Mouse (Mus musculus) brain, embryonic 14.5 days (tissue): ENCODE measurements around the gene Galnt14. TPM values are rescaled to one million over a fixed set of nuclear protein-coding genes. Genes with fewer than 3 reads are reported as not detected.

Experiments
- DNase-seq: peaks from one replicate; pipeline ENCODE4 v3.0.0-alpha.2; 2011; ENCODE audit warnings: low read depth
- CTCF ChIP-seq: fragments of 200-500 bp; IDR thresholded peaks from 2 replicates; pipeline ENCODE4 v1.5.1; 2012; ENCODE audit warnings: inconsistent platforms, mild to moderate bottlenecking, moderate library complexity, borderline replicate concordance; ENCODE audit not compliant: insufficient read depth, insufficient read length; ENCODE audit errors: extremely low read depth
- POLR2A ChIP-seq: fragments of 200-500 bp; IDR thresholded peaks from 2 replicates; pipeline ENCODE4 v1.6.1; 2012; ENCODE audit warnings: mild to moderate bottlenecking, inconsistent platforms, borderline replicate concordance; ENCODE audit not compliant: poor library complexity, insufficient read depth, insufficient read length, severe bottlenecking; ENCODE audit errors: extremely low read depth
- polyA plus RNA-seq: library from polyadenylated mRNA; depleted of rRNA; stranded (reverse); fragments of >200 nt; gene quantifications from 2 replicates; pipeline ENCODE4 v1.2.3, GENCODE M21; 2012

Gene Galnt14
- polyA plus RNA-seq, 1 experiment, result 16.0 TPM

DNA sequence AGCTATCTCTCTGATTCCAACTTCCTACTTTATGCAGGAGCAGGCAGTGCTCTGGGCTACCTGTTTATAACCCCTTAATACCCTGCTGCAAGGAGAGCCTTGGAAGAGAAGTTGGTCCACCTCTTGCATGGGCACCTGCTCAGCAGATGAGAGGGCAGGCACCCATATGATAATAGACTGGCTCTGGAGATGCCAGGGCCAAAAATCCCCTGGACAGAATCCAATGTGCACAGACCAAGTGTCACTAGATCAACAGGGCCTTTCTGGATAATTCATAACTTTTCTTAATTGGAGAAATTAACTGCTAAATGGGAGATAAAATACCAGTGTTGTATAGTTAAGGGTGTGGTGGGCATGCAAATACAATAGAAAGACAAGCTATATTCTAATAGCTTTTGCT lies 6.7 kb downstream of the Galnt14 start:
- TF ChIP-seq CTCF (no peak), POLR2A (no peak)
- DNase-seq, result no peak

DNA sequence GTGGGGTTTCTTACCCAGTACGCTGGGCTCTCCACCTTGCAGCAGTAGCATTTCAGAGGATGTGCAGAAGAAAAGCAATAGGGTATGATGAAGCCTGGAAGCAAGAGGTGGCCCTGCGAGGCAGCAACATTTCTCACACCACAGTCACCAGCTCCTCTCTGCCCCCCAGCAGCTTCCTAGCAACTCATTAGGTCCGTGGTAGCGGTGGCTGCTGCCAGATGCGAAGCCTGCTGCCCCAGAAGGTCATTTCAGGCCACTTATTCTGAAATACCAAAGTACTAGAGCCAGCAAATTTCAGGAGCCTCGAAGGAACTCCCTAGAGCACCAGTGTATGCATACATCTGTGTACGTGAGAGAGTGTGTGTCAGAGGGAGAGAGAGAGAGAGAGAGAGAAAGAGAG lies 9.2 kb downstream of the Galnt14 start:
- TF ChIP-seq POLR2A, result no peak
- no peak for TF ChIP-seq CTCF
- DNase-seq, result peak; percentile 47

- DNase-seq, result peak; percentile 80
- TF ChIP-seq POLR2A (no peak), CTCF (no peak)
These were observed 10.4 kb downstream of the Galnt14 start for GRCm38 (mm10) chr17:73699881-73700280.

- TF ChIP-seq POLR2A (no peak), CTCF (no peak)
- no peak for DNase-seq
These were observed 15.9 kb downstream of the Galnt14 start for GRCm38 (mm10) chr17:73694206-73694952.

GRCm38 (mm10) chr17:73688261-73688660 lies 22.0 kb downstream of the Galnt14 start:
- TF ChIP-seq CTCF, result no peak
- no peak for TF ChIP-seq POLR2A
- peak; percentile 66 for DNase-seq

GRCm38 (mm10) chr17:73686292-73686691 lies 24.0 kb downstream of the Galnt14 start:
- no peak for TF ChIP-seq POLR2A
- no peak for TF ChIP-seq CTCF
- peak; percentile 15 for DNase-seq

DNA sequence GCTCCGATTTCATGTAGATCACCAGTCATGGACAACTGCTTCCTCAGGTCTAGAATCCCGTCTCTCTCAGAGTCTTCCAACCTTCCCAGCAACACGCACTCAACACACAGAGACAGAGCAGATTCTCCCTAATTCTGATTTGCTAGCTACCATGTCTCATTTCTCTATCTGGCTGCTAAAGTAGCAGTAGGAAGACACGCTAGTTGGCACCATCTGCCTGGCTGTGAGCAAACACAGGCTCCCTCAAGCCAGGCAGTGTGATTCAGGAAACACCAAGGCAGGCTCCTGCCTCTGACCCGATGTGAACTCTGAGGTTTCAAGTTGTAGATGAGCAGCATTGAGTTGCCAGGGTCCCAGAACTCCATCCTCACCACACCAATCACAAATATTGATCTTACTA lies 25.5 kb downstream of the Galnt14 start:
- TF ChIP-seq CTCF (no peak), POLR2A (no peak)
- DNase-seq, result peak; percentile 52

GRCm38 (mm10) chr17:73671921-73672320 lies 38.3 kb downstream of the Galnt14 start:
- TF ChIP-seq POLR2A (no peak), CTCF (no peak)
- DNase-seq, result no peak

DNA sequence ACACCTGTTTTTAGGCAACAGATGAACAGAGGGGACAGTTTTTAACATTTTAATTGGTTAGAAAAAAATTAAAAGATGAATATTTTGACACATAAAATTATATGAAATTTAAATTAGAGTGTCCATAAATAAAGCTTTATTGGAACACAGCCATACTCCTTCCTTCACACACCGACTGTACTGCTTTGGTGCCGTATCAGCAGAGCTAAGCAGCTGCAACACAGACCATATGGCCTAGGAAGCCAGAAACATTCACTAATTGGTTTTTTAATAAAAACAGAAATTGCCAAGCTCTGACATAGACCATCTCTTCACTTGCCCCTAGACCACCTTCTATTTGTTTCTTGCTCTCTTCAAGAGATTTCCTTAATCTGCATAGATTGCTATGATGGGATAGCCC lies 40.2 kb downstream of the Galnt14 start:
- TF ChIP-seq CTCF (no peak), POLR2A (no peak)
- peak; percentile 56 for DNase-seq

- peak; percentile 40 for DNase-seq
- TF ChIP-seq POLR2A, result no peak
- TF ChIP-seq CTCF, result no peak
These were observed 41.3 kb downstream of the Galnt14 start for GRCm38 (mm10) chr17:73668996-73669395.

DNA sequence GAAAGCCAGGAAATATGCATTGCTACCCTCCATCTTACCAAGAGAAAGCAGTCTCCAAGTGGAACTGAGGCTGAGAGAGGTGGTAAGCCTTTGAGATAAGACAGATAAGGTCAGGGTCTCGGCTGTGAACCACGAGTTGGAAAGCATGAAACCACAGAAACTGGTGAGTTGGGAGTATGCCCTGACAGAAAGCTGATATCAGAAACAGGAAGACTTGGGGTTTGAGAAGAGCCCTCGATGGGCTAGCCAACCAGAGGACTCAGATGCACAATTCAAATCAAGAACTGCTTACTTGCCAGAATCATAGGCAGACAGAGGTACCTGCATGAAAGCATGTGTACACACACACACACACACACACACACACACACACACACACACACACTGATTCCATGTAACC lies 47.0 kb downstream of the Galnt14 start:
- DNase-seq, result no peak
- no peak for TF ChIP-seq POLR2A
- TF ChIP-seq CTCF, result no peak
